Mouse (Mus musculus) ES-Bruce4 (cell line): ENCODE results near the gene Kcnmb2.

ENCODE experiments used
- CTCF ChIP-seq: IDR thresholded peaks from one replicate; pipeline ENCODE4 v1.8.1; 2011; ENCODE audit warnings: low read depth, low read length
- EP300 ChIP-seq: IDR thresholded peaks from 2 replicates; pipeline ENCODE4 v1.6.1; 2011; ENCODE audit warnings: low read depth, low read length; ENCODE audit not compliant: insufficient read depth

DNA sequence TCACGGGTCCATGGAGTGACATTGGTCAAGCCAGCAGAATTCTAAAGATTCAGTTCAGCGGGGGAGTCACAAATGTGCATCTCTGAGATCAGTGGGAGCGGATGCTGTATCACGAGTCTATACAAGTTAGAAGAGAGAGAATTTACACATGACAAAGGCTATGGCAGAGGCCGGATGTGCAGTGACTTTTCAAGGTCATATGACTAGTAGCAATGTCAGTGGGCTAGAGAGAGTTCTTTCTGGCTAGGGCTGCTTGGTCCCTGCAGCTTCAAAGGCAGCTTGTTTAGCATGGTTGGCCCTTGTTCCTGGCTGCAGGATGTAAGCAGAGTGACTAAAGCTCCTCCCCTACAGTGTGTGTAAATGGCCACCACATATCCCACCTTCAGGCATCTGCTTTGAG is 217.5 kb downstream of the Kcnmb2 start:
- TF ChIP-seq CTCF = no peak
- TF ChIP-seq EP300 = no peak
